Mouse (Mus musculus) thymus, postnatal 10 days (tissue): ENCODE results near the gene Gm47791.

ENCODE experiments used
- DNase-seq, 2 experiments: peaks; one replicate each; pipeline ENCODE4 v3.0.0; 2021; ENCODE audit warnings: low spot score in 2 of 2

Gene Gm47791

GRCm38 (mm10) chr1:82771022-82771586, at the start of gene Gm47791:
Gm47791 (minus strand) TSS chr1:82771243.
- no peak for DNase-seq

GRCm38 (mm10) chr1:82820626-82821186, 49.7 kb upstream of the Gm47791 start:
- DNase-seq = no peak

- DNase-seq = no peak
Observed at GRCm38 (mm10) chr1:82820179-82820578, 49.1 kb upstream of the Gm47791 start.

- no peak for DNase-seq
Observed at GRCm38 (mm10) chr1:82819366-82819765, 48.3 kb upstream of the Gm47791 start.

GRCm38 (mm10) chr1:82815941-82816716, 45.1 kb upstream of the Gm47791 start:
- no peak for DNase-seq

- no peak for DNase-seq
Observed at GRCm38 (mm10) chr1:82811766-82812165, 40.7 kb upstream of the Gm47791 start.

GRCm38 (mm10) chr1:82808564-82808963, 37.5 kb upstream of the Gm47791 start:
- no peak for DNase-seq

GRCm38 (mm10) chr1:82807206-82807605, 36.2 kb upstream of the Gm47791 start:
- DNase-seq = peak; percentile 33 to 45

GRCm38 (mm10) chr1:82806391-82806790, 35.3 kb upstream of the Gm47791 start:
- DNase-seq = no peak

GRCm38 (mm10) chr1:82804059-82804458, 33.0 kb upstream of the Gm47791 start:
- DNase-seq = no peak

GRCm38 (mm10) chr1:82803608-82804007, 32.6 kb upstream of the Gm47791 start:
- DNase-seq = peak in 1 of 2 experiments; percentile 20

GRCm38 (mm10) chr1:82801105-82801783, 30.2 kb upstream of the Gm47791 start:
- no peak for DNase-seq

- no peak for DNase-seq
Observed at GRCm38 (mm10) chr1:82798922-82799321, 27.9 kb upstream of the Gm47791 start.

- DNase-seq = no peak
Observed at GRCm38 (mm10) chr1:82798304-82798703, 27.3 kb upstream of the Gm47791 start.

GRCm38 (mm10) chr1:82797088-82797487, 26.0 kb upstream of the Gm47791 start:
- DNase-seq = no peak

GRCm38 (mm10) chr1:82795702-82796443, 24.8 kb upstream of the Gm47791 start:
- no peak for DNase-seq

GRCm38 (mm10) chr1:82795211-82795610, 24.2 kb upstream of the Gm47791 start:
- no peak for DNase-seq

GRCm38 (mm10) chr1:82793986-82794385, 22.9 kb upstream of the Gm47791 start:
- no peak for DNase-seq

GRCm38 (mm10) chr1:82793110-82793509, 22.1 kb upstream of the Gm47791 start:
- no peak for DNase-seq

GRCm38 (mm10) chr1:82792238-82792637, 21.2 kb upstream of the Gm47791 start:
- DNase-seq = no peak

- no peak for DNase-seq
Observed at GRCm38 (mm10) chr1:82791105-82791504, 20.1 kb upstream of the Gm47791 start.

GRCm38 (mm10) chr1:82788070-82788469, 17.0 kb upstream of the Gm47791 start:
- DNase-seq = no peak
